8 mouse cellular contexts compared by ENCODE assay signal in genomic region chr2:24763115-24763557, GRCm38 (mm10). TPM values are rescaled to one million over a fixed set of nuclear protein-coding genes. Genes with fewer than 3 reads are reported as not detected.
DNase-seq lines count a peak whose midpoint lies in the region; ATAC-seq and TF ChIP-seq lines count a peak whose summit lies in the region.

Gene Cacna1b (minus strand): TSS chr2:24763152.

- H3K4me2 ChIP-seq in liver, embryonic 14.5 days (ENCODE audit: low read depth) = peak within 1 kb of the TSS; percentile 64

- no peaks in the 10 kb centered on the region for H3K9me3 ChIP-seq in liver, embryonic 14.5 days (ENCODE audit: control insufficient read depth, low read length)

- H3K27ac ChIP-seq in liver, embryonic 14.5 days = no peak within 1 kb of the TSS

- TF ChIP-seq CTCF in liver, embryonic 14.5 days (IDR thresholded peaks at IDR 0.05; ENCODE audit: low read depth) = no peak

- no peak within 1 kb of the TSS for H3K9ac ChIP-seq in liver, embryonic 14.5 days (replicated peaks)

- peak; percentile 61 for ATAC-seq in liver, embryonic 14.5 days (ENCODE audit: insufficient read depth)

- peak; percentile 16 to 18 for DNase-seq in spleen, adult 18-20 months
- no peak for DNase-seq in spleen, adult 12 weeks (ENCODE audit: low spot score)
- peak; percentile 80 for DNase-seq in embryo, embryonic 10.5 days (ENCODE audit: low spot score)
- DNase-seq in heart, adult 18-20 months = peak; percentile 9 to 39
- peak; percentile 76 to 80 for DNase-seq in kidney, postnatal 4 days
- DNase-seq in liver, embryonic 14.5 days (ENCODE audit: low read depth in 3 of 3, low spot score in 3 of 3) = peak; percentile 10 to 33 (median 13)
- peak; percentile 18 for DNase-seq in ovary, postnatal 14 days (ENCODE audit: low spot score)
- peak; percentile 53 to 65 for DNase-seq in thymus, postnatal 10 days (ENCODE audit: low spot score in 2 of 2)

- no peaks in the 10 kb centered on the region; a peak in 1 of 4 replicates for H3K4me1 ChIP-seq in liver, embryonic 14.5 days (replicated peaks; ENCODE audit: control insufficient read depth in 2 of 2, insufficient read depth in 2 of 2, low read length in 1 of 2)

- peak within 1 kb of the TSS; percentile 38 to 47 for H3K4me3 ChIP-seq in liver, embryonic 14.5 days (ENCODE audit: insufficient read depth in 1 of 2, low read depth in 2 of 2, low read length in 2 of 2)

- TF ChIP-seq EP300 in liver, embryonic 14.5 days (IDR thresholded peaks at IDR 0.05; ENCODE audit: low read depth) = no peak

- 1% methylated on average over 42 of the region's 42 CpGs for WGBS in liver, embryonic 14.5 days (ENCODE audit: insufficient replicate concordance)

- H3K36me3 ChIP-seq in liver, embryonic 14.5 days (replicated peaks; ENCODE audit: control insufficient read depth, insufficient read depth, low read depth) = no peaks in the 10 kb centered on the region

- H3K27me3 ChIP-seq in liver, embryonic 14.5 days (ENCODE audit: control insufficient read depth, insufficient read depth, low read length) = peaks cover 31% of the 10 kb centered on the region

RNA-seq across cellular contexts. Expression of gene Cacna1b, which starts in this region (rescaled TPM):
- under 1 TPM; 0.17 to 0.31 TPM for total RNA-seq in heart, adult 18-20 months (2021)
- 0.03 and 0.06 TPM in 2 replicates for polyA plus RNA-seq in liver, embryonic 14.5 days (2012; rRNA removed)
- not detected in 2 replicates for polyA plus RNA-seq in liver, embryonic 14.5 days (2014; fragmentation: Nextera tagmentation; extraction: Ambion mirVana)

Comparison
In these comparisons a context has a peak if more than half of its experiments do, and no peak if none do; other contexts are left out.
1. Peak in DNase-seq in heart, adult 18-20 months; RNA of the gene not detected or under 1 TPM.
2. Peak in DNase-seq, ATAC-seq, H3K4me3 ChIP-seq and H3K4me2 ChIP-seq in liver, embryonic 14.5 days; RNA of the gene not detected or under 1 TPM.